In genomic region chr17:72996539-72996938, GRCm38 (mm10) we compare ENCODE assay signal across 12 mouse cellular contexts.
DNase-seq lines count a peak whose midpoint lies in the region; ATAC-seq lines count a peak whose summit lies in the region.
"Had no signal": no experiment of that assay in that cellular context is flagged by ENCODE, and none has a peak within 500 bp of the region (broad histone marks: within the 10 kb centered on the region; RNA-seq: fewer than 3 reads in every experiment).

No protein-coding gene starts in this region.

- no peaks in the 10 kb centered on the region for H3K27me3 ChIP-seq in heart, embryonic 10.5 days (ENCODE audit: insufficient read depth, poor library complexity, severe bottlenecking)
- H3K27me3 ChIP-seq in kidney, embryonic 15.5 days: no peaks in the 10 kb centered on the region
- H3K27me3 ChIP-seq in limb, embryonic 10.5 days (ENCODE audit: low read depth, poor library complexity, severe bottlenecking): no peaks in the 10 kb centered on the region
- no peaks in the 10 kb centered on the region for H3K27me3 ChIP-seq in hindbrain, embryonic 16.5 days (replicated peaks; ENCODE audit: control insufficient read depth, insufficient read depth, low read length)
- H3K27me3 ChIP-seq: hindbrain, embryonic 12.5 days had no signal

- no peak overlapping the region for H3K4me3 ChIP-seq in heart, embryonic 10.5 days
- no peak overlapping the region for H3K4me3 ChIP-seq in kidney, embryonic 15.5 days (replicated peaks)
- H3K4me3 ChIP-seq in limb, embryonic 10.5 days: no peak overlapping the region
- no peak overlapping the region for H3K4me3 ChIP-seq in hindbrain, embryonic 16.5 days (ENCODE audit: low read length)
- H3K4me3 ChIP-seq: erythroblast, embryonic 14.5 days; hindbrain, embryonic 12.5 days had no signal

- H3K9ac ChIP-seq in kidney, embryonic 15.5 days: no peak overlapping the region
- no peak overlapping the region for H3K9ac ChIP-seq in hindbrain, embryonic 16.5 days (ENCODE audit: low read depth, low read length)

- ATAC-seq in kidney, embryonic 15.5 days (replicated peaks; ENCODE audit: low FRiP score): no peak
- no peak for ATAC-seq in hindbrain, embryonic 16.5 days

- no peaks in the 10 kb centered on the region for H3K9me3 ChIP-seq in heart, embryonic 10.5 days
- no peaks in the 10 kb centered on the region for H3K9me3 ChIP-seq in kidney, embryonic 15.5 days (replicated peaks)
- H3K9me3 ChIP-seq in limb, embryonic 10.5 days (replicated peaks): no peaks in the 10 kb centered on the region
- H3K9me3 ChIP-seq in hindbrain, embryonic 16.5 days (ENCODE audit: control insufficient read depth, low read length): no peaks in the 10 kb centered on the region
- H3K9me3 ChIP-seq: hindbrain, embryonic 12.5 days had no signal

- 73% methylated on average over 7 of the region's 7 CpGs for WGBS in heart, embryonic 10.5 days
- WGBS in kidney, embryonic 15.5 days: 69% methylated on average over 7 of the region's 7 CpGs
- WGBS in limb, embryonic 10.5 days: 68% methylated on average over 7 of the region's 7 CpGs
- 76% methylated on average over 7 of the region's 7 CpGs for WGBS in hindbrain, embryonic 16.5 days

- H3K4me1 ChIP-seq in heart, embryonic 10.5 days: peaks cover 48% of the 10 kb centered on the region
- peaks cover 27% of the 10 kb centered on the region for H3K4me1 ChIP-seq in kidney, embryonic 15.5 days
- peaks cover 34% of the 10 kb centered on the region for H3K4me1 ChIP-seq in limb, embryonic 10.5 days
- peaks cover 5% of the 10 kb centered on the region for H3K4me1 ChIP-seq in hindbrain, embryonic 16.5 days (ENCODE audit: control insufficient read depth, insufficient read depth, low read depth, low read length)

- H3K27ac ChIP-seq in heart, embryonic 10.5 days: peak overlapping the region; percentile 91
- H3K27ac ChIP-seq in kidney, embryonic 15.5 days: 0 out of 2 replicates have a peak overlapping the region, but pooled peaks have one; percentile 78
- H3K27ac ChIP-seq in limb, embryonic 10.5 days: peak overlapping the region; percentile 83
- no peak overlapping the region for H3K27ac ChIP-seq in hindbrain, embryonic 16.5 days (ENCODE audit: low read depth, low read length)

- no peaks in the 10 kb centered on the region for H3K36me3 ChIP-seq in heart, embryonic 10.5 days
- H3K36me3 ChIP-seq in kidney, embryonic 15.5 days: no peaks in the 10 kb centered on the region
- H3K36me3 ChIP-seq in limb, embryonic 10.5 days: no peaks in the 10 kb centered on the region
- H3K36me3 ChIP-seq in hindbrain, embryonic 16.5 days (ENCODE audit: control insufficient read depth, insufficient read depth, low read length): no peaks in the 10 kb centered on the region
- H3K36me3 ChIP-seq: hindbrain, embryonic 12.5 days had no signal

- no peak for DNase-seq in heart, embryonic 10.5 days (ENCODE audit: low spot score)
- DNase-seq in heart, adult 9 months (ENCODE audit: low spot score in 2 of 2): no peak
- no peak for DNase-seq in kidney, adult 18-20 months
- DNase-seq in limb, embryonic 10.5 days (ENCODE audit: low spot score): no peak
- DNase-seq in thymus, postnatal 10 days (ENCODE audit: low spot score in 2 of 2): peak; percentile 46 to 57
- no peak for DNase-seq in lung, postnatal 36 days
- DNase-seq: cerebellum, adult 18-20 months; kidney, adult 9 months had no signal

- no peak overlapping the region for H3K4me2 ChIP-seq in kidney, embryonic 15.5 days
- H3K4me2 ChIP-seq in hindbrain, embryonic 16.5 days (ENCODE audit: low read length): no peak overlapping the region
- H3K4me2 ChIP-seq: hindbrain, embryonic 12.5 days had no signal

Comparison
In these comparisons a context has a peak if more than half of its experiments do, and no peak if none do; other contexts are left out.
1. DNase-seq: peak in thymus, postnatal 10 days (2 of 2); none in heart, embryonic 10.5 days (single experiment), heart, adult 9 months (0 of 2), kidney, adult 18-20 months (single experiment), limb, embryonic 10.5 days (single experiment) and lung, postnatal 36 days (single experiment).